Mouse (Mus musculus): ENCODE data around the gene Zhx3. TPM values are rescaled to one million over a fixed set of nuclear protein-coding genes. Genes with fewer than 3 reads are reported as not detected.

Gene Zhx3
- total RNA-seq, 1 experiment: 1.3 TPM

DNA sequence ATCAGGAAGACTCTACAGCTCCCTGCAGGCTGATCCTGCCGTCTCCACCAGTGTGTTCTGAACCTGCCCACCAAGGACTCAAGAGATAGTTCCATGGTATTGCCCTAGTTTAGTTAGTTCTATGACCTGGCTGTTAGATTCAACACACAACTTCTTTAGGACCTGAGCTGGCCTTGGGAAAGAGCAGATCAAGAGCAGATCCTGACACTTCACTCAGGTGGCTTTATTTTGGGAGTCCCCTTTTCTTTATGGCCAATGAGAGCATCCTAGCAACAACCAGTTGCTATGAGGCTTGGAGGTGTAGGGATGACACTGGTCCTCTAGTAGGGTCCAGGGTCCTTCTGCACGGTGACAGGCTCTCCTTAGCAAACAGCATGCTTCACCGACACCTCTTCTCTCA lies 107.7 kb downstream of the Zhx3 start:
- in situ Hi-C loops (cut with MboI; ENCODE audit: low sequenced_read_pairs in 2 of 2, unreplicated experiment in 2 of 2): no loop called here
- Histone ChIP-seq H3K4me3 (ENCODE audit: insufficient read depth in 1 of 2, low read depth in 1 of 2, low read length in 2 of 2, poor library complexity in 1 of 2, severe bottlenecking in 1 of 2) (no peak overlapping the region), H3K9me3 (ENCODE audit: control insufficient read depth, insufficient read depth, low read depth, low read length) (no peaks in the 10 kb centered on the region), H3K9ac (ENCODE audit: insufficient read depth, low read depth, low read length, poor library complexity, severe bottlenecking) (no peak overlapping the region), H3K4me1 (ENCODE audit: control insufficient read depth in 2 of 2, insufficient read depth in 2 of 2, low read length in 2 of 2, poor library complexity in 1 of 2) (peaks cover 0 to 5% of the 10 kb centered on the region in 2 experiments; a peak in 1 of 4 replicates), H3K27ac (ENCODE audit: insufficient read depth, low read depth, low read length, poor library complexity, severe bottlenecking) (no peak overlapping the region), H3K36me3 (ENCODE audit: control insufficient read depth, insufficient read depth, low read length, poor library complexity, severe bottlenecking) (peaks cover 23% of the 10 kb centered on the region)
- DNase-seq (ENCODE audit: low read depth, low spot score): no peak
- TF ChIP-seq ZNF384 (IDR thresholded peaks at IDR 0.05; ENCODE audit: low read depth, low read length) (no peak), HCFC1 (IDR thresholded peaks at IDR 0.05; ENCODE audit: borderline replicate concordance, insufficient read depth, low read length) (no peak), CHD2 (IDR thresholded peaks at IDR 0.05; ENCODE audit: low read depth, low read length) (no peak), MAFK (IDR thresholded peaks at IDR 0.05; ENCODE audit: insufficient read depth, low read depth, low read length) (no peak), ZC3H11A (IDR thresholded peaks at IDR 0.05; ENCODE audit: borderline replicate concordance, low read depth, low read length) (no peak)

DNA sequence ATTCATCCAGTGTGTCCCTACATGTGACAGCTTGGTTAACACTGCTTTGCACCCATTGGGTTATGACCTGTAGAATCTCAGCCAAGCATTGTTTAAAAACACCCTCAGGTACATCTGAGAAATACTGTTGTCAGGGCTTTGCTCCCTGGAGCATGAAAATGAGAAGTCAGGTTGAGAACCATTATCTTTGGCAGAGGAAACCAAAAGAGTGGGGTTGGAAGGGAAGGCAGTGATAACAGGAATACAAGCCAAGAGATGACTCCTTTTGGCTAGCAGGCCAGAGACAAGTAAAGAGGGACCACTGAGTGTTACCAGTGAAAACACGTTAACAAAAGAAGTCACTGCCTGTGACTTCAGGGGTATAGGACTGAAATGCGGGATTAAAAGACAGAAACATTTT lies 108.4 kb downstream of the Zhx3 start:
- Histone ChIP-seq H3K9ac (ENCODE audit: insufficient read depth, low read depth, low read length, poor library complexity, severe bottlenecking) (no peak overlapping the region), H3K27ac (ENCODE audit: insufficient read depth, low read depth, low read length, poor library complexity, severe bottlenecking) (no peak overlapping the region), H3K4me3 (ENCODE audit: insufficient read depth in 1 of 2, low read depth in 1 of 2, low read length in 2 of 2, poor library complexity in 1 of 2, severe bottlenecking in 1 of 2) (no peak overlapping the region), H3K4me1 (ENCODE audit: control insufficient read depth in 2 of 2, insufficient read depth in 2 of 2, low read length in 2 of 2, poor library complexity in 1 of 2) (peaks cover 0 to 5% of the 10 kb centered on the region in 2 experiments; a peak in 1 of 4 replicates), H3K9me3 (ENCODE audit: control insufficient read depth, insufficient read depth, low read depth, low read length) (no peaks in the 10 kb centered on the region), H3K36me3 (ENCODE audit: control insufficient read depth, insufficient read depth, low read length, poor library complexity, severe bottlenecking) (peaks cover 30% of the 10 kb centered on the region)
- DNase-seq (ENCODE audit: low read depth, low spot score): no peak
- TF ChIP-seq ZC3H11A (IDR thresholded peaks at IDR 0.05; ENCODE audit: borderline replicate concordance, low read depth, low read length) (no peak), ZNF384 (IDR thresholded peaks at IDR 0.05; ENCODE audit: low read depth, low read length) (no peak), HCFC1 (IDR thresholded peaks at IDR 0.05; ENCODE audit: borderline replicate concordance, insufficient read depth, low read length) (no peak), MAFK (IDR thresholded peaks at IDR 0.05; ENCODE audit: insufficient read depth, low read depth, low read length) (no peak), CHD2 (IDR thresholded peaks at IDR 0.05; ENCODE audit: low read depth, low read length) (no peak)
- in situ Hi-C loops (cut with MboI; ENCODE audit: low sequenced_read_pairs in 2 of 2, unreplicated experiment in 2 of 2): no loop called here

DNA sequence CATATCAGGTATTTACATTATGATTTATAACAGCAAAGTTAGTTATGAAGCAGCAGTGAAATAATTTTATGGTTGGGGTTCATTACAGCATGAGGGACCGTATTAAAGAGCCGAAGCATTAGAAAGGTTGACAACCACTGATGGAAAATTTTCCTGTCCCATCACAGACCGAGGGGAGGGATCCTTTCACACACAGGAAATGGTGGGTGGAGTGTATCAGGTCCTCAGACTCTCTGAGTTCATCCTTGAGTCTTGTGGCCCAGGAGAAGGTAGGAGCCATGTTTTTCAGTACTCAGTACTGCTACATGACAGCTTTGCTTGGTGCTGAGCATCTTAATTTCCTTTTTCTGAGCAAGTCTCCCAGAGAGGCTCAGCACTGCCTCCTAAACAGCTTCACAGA lies 109.0 kb downstream of the Zhx3 start:
- no peak for DNase-seq (ENCODE audit: low read depth, low spot score)
- TF ChIP-seq CHD2 (IDR thresholded peaks at IDR 0.05; ENCODE audit: low read depth, low read length) (no peak), ZNF384 (IDR thresholded peaks at IDR 0.05; ENCODE audit: low read depth, low read length) (no peak), HCFC1 (IDR thresholded peaks at IDR 0.05; ENCODE audit: borderline replicate concordance, insufficient read depth, low read length) (no peak), ZC3H11A (IDR thresholded peaks at IDR 0.05; ENCODE audit: borderline replicate concordance, low read depth, low read length) (no peak), MAFK (IDR thresholded peaks at IDR 0.05; ENCODE audit: insufficient read depth, low read depth, low read length) (no peak)
- Histone ChIP-seq H3K9me3 (ENCODE audit: control insufficient read depth, insufficient read depth, low read depth, low read length) (no peaks in the 10 kb centered on the region), H3K4me3 (ENCODE audit: insufficient read depth in 1 of 2, low read depth in 1 of 2, low read length in 2 of 2, poor library complexity in 1 of 2, severe bottlenecking in 1 of 2) (no peak overlapping the region), H3K9ac (ENCODE audit: insufficient read depth, low read depth, low read length, poor library complexity, severe bottlenecking) (no peak overlapping the region), H3K4me1 (ENCODE audit: control insufficient read depth in 2 of 2, insufficient read depth in 2 of 2, low read length in 2 of 2, poor library complexity in 1 of 2) (peaks cover 0 to 5% of the 10 kb centered on the region in 2 experiments; a peak in 1 of 4 replicates), H3K27ac (ENCODE audit: insufficient read depth, low read depth, low read length, poor library complexity, severe bottlenecking) (no peak overlapping the region), H3K36me3 (ENCODE audit: control insufficient read depth, insufficient read depth, low read length, poor library complexity, severe bottlenecking) (peaks cover 33% of the 10 kb centered on the region)
- in situ Hi-C loops (cut with MboI; ENCODE audit: low sequenced_read_pairs in 2 of 2, unreplicated experiment in 2 of 2): no loop called here

DNA sequence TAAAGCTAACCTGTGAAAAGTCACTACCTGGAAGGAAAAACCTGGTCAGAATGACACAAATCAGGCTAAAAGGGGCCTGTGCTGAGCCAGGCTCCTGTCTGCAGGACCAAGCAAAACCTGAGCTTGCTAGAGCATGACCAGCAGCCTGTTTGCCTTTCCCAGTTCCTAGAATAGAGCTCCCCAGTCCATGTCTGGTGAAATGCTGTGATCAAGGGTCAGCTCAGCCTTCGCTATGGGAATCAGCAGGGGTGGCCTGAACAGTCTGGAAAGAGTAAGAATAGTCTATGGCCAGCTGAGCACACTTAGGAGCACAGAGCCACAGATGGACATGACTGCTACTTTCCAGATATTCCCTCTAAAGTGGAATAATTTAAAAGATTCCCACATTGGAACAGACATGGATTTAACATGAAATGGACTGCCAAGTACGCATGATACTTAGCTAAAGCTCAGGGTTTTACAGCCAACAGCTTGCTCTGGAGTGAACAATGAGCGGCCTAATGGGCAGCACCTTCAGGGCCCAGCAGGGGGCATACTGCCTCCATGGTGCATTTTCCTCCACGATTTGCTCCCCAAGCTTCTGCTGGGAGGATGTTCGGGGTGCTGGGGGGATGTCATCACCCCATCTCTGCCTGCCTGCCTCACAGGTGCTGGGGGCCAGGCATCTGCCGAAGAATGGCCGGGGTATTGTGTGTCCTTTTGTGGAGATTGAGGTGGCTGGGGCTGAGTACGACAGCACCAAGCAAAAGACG lies 112.2 kb downstream of the Zhx3 start:
- Histone ChIP-seq H3K9ac (ENCODE audit: insufficient read depth, low read depth, low read length, poor library complexity, severe bottlenecking) (no peak overlapping the region), H3K4me1 (ENCODE audit: control insufficient read depth in 2 of 2, insufficient read depth in 2 of 2, low read length in 2 of 2, poor library complexity in 1 of 2) (peaks cover 0 to 5% of the 10 kb centered on the region in 2 experiments; a peak in 1 of 4 replicates), H3K27ac (ENCODE audit: insufficient read depth, low read depth, low read length, poor library complexity, severe bottlenecking) (no peak overlapping the region), H3K9me3 (ENCODE audit: control insufficient read depth, insufficient read depth, low read depth, low read length) (no peaks in the 10 kb centered on the region), H3K36me3 (ENCODE audit: control insufficient read depth, insufficient read depth, low read length, poor library complexity, severe bottlenecking) (peaks cover 60% of the 10 kb centered on the region), H3K4me3 (ENCODE audit: insufficient read depth in 1 of 2, low read depth in 1 of 2, low read length in 2 of 2, poor library complexity in 1 of 2, severe bottlenecking in 1 of 2) (no peak overlapping the region)
- in situ Hi-C loops (cut with MboI; ENCODE audit: low sequenced_read_pairs in 2 of 2, unreplicated experiment in 2 of 2): no loop called here
- no peak for DNase-seq (ENCODE audit: low read depth, low spot score)
- no peak for TF ChIP-seq ZNF384 (IDR thresholded peaks at IDR 0.05; ENCODE audit: low read depth, low read length)
- TF ChIP-seq ZC3H11A (IDR thresholded peaks at IDR 0.05; ENCODE audit: borderline replicate concordance, low read depth, low read length): no peak
- TF ChIP-seq CHD2 (IDR thresholded peaks at IDR 0.05; ENCODE audit: low read depth, low read length): no peak
- TF ChIP-seq HCFC1 (IDR thresholded peaks at IDR 0.05; ENCODE audit: borderline replicate concordance, insufficient read depth, low read length): no peak
- no peak for TF ChIP-seq MAFK (IDR thresholded peaks at IDR 0.05; ENCODE audit: insufficient read depth, low read depth, low read length)
